Mouse (Mus musculus) hindbrain, embryonic 14.5 days (tissue): ENCODE measurements around the gene Serpinf2. TPM values are rescaled to one million over a fixed set of nuclear protein-coding genes. Genes with fewer than 3 reads are reported as not detected.
A peak's percentile ranks its signal among the peaks of the same experiment; 100 is the strongest.

Source experiments
- ATAC-seq: fragments of 200-750 bp; cut with Nextera tagmentation; 2 replicates; pipeline ENCODE4 v1.8.0; 2017; ENCODE audit warnings: moderate number of reproducible peaks, mild to moderate bottlenecking, moderate TSS enrichment, moderate library complexity; ENCODE audit not compliant: low FRiP score
- DNase-seq: peaks from one replicate; pipeline ENCODE4 v3.0.0-alpha.2; 2015; ENCODE audit warnings: low spot score
- H3K27ac ChIP-seq: fragments of 300-500 bp; sonication (generic); 2 replicates; pipeline ENCODE4 v1.5.1; 2014; ENCODE audit warnings: mild to moderate bottlenecking, moderate library complexity
- H3K27me3 ChIP-seq: fragments of 300-500 bp; sonication (generic); 2 replicates; pipeline ENCODE4 v1.6.1; 2014; ENCODE audit warnings: mild to moderate bottlenecking, low read length, mixed read lengths; ENCODE audit not compliant: control insufficient read depth, insufficient read depth
- H3K36me3 ChIP-seq: fragments of 300-500 bp; sonication (generic); replicated peaks from 2 replicates; pipeline ENCODE4 v1.6.1; 2014; ENCODE audit not compliant: control insufficient read depth, insufficient read depth
- H3K4me1 ChIP-seq: fragments of 300-500 bp; sonication (generic); replicated peaks from 2 replicates; pipeline ENCODE4 v1.6.1; 2014; ENCODE audit warnings: antibody characterized with exemption, low read length, mixed read lengths; ENCODE audit not compliant: control insufficient read depth, insufficient read depth
- H3K4me2 ChIP-seq: fragments of 300-500 bp; sonication (generic); replicated peaks from 2 replicates; pipeline ENCODE4 v1.6.1; 2014; ENCODE audit warnings: mild to moderate bottlenecking, moderate library complexity
- H3K4me3 ChIP-seq: fragments of 300-500 bp; sonication (generic); replicated peaks from 2 replicates; pipeline ENCODE4 v1.5.1; 2014; ENCODE audit warnings: mild to moderate bottlenecking, low read length
- H3K9ac ChIP-seq: fragments of 300-500 bp; sonication (generic); 2 replicates; pipeline ENCODE4 v1.6.1; 2014
- H3K9me3 ChIP-seq: fragments of 300-500 bp; sonication (generic); 2 replicates; pipeline ENCODE4 v1.6.1; 2016; ENCODE audit warnings: low read length; ENCODE audit not compliant: control insufficient read depth
- WGBS: fragments of 180-500 bp; shearing (Covaris S2); extraction: QIAGEN DNeasy Blood & Tissue Kit; methylation state at CpG from one replicate; pipeline ENCODE4 v1.1.7; 2014; 5-methylcytosine and 5-hydroxymethylcytosine counted together
- polyA plus RNA-seq: library from polyadenylated mRNA; unstranded; fragments of >200 nt; fragmentation: Nextera tagmentation; extraction: Ambion mirVana; gene quantifications from 2 replicates; pipeline ENCODE4 v1.2.1, GENCODE M21; 2014

The Serpinf2 gene
- polyA plus RNA-seq, 1 experiment from 2014 or later, result not detected

- ATAC-seq, result no peak; the same call in 1 of the 2 replicates
- 77% methylated on average over 10 of the region's 10 CpGs for WGBS
- H3K4me3 ChIP-seq, result peak overlapping the region; percentile 78
- H3K4me2 ChIP-seq, result peak overlapping the region; percentile 94
- no peaks in the 10 kb centered on the region for H3K27me3 ChIP-seq
- H3K36me3 ChIP-seq, result no peaks in the 10 kb centered on the region; the same call in 1 of the 2 replicates
- H3K9me3 ChIP-seq, result no peaks in the 10 kb centered on the region
- peak overlapping the region; percentile 78 for H3K9ac ChIP-seq
- H3K4me1 ChIP-seq, result peaks cover 19% of the 10 kb centered on the region
- DNase-seq, result no peak
- no peak overlapping the region; the same call in 1 of the 2 replicates for H3K27ac ChIP-seq
These were observed 15.8 kb upstream of the Serpinf2 start for GRCm38 (mm10) chr11:75455041-75455736.

DNA sequence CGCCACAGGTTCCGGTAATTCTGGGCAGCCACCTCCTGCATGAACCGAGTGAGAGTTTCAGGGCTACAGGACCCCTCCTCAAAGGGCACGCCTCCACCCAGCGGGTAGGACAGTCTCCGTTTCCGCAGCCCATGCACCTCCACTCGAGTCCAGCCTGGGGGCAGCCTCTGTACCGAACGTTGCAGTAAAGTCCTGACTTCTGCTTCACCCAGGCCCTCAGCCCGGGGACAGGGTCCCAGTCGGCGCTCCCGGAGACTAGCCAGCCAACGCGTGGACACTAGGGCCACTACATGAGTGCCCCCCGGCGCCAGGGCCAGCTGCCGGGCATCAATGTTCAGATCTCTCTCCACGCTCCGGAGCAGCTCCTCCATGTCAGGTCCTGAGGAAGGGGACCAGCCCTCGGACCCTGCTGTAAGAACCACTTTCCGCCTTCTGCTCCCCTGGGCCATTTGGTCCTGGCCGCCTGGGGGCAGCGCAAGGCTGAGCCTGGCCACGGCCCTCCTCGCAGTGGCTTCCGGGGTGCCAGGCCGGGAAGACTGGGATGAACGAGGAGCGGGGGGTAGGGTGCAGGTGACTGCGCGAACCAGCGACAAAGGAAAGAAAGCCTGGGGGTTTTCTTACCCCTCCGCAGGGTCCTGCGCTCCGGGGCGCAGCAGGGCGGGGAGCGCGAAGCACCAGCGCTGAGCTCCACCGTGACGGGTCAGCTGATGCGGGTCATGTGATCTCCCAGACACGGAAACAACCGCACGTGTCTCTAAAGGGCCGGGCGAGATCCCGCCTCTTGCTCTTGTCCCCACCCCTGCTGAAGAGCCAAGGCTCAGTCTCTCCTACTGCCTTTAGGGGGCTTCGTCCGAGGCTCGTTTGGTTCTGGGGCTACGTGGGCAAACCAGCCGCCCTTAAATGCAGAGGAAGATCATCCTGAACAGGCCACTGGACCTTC lies 14.9 kb upstream of the Serpinf2 start, which contains the start of gene Wdr81:
TSS of gene Wdr81 (minus strand) at position 727 of the 940 bp plus-strand sequence.
- H3K27ac ChIP-seq, result no peak within 1 kb of the TSS; the same call in 1 of the 2 replicates
- 3% methylated on average over 56 of the region's 56 CpGs for WGBS

GRCm38 (mm10) chr11:75452812-75453557 lies 13.6 kb upstream of the Serpinf2 start:
- Histone ChIP-seq H3K9ac (no peak overlapping the region), H3K4me3 (no peak overlapping the region; the same call in 1 of the 2 replicates), H3K4me2 (peak overlapping the region; percentile 94), H3K27ac (no peak overlapping the region), H3K27me3 (no peaks in the 10 kb centered on the region), H3K36me3 (peaks cover 17% of the 10 kb centered on the region), H3K9me3 (no peaks in the 10 kb centered on the region), H3K4me1 (peaks cover 14% of the 10 kb centered on the region)
- WGBS, result 94% methylated on average over 31 of the region's 31 CpGs
- ATAC-seq, result no peak
- no peak for DNase-seq

More for the DNA sequence above, 14.9 kb upstream of the Serpinf2 start, which contains the start of gene Wdr81:
- Histone ChIP-seq H3K4me3 (peak within 1 kb of the TSS; percentile 78), H3K4me2 (peak within 1 kb of the TSS; percentile 94), H3K27me3 (no peaks in the 10 kb centered on the region), H3K9me3 (no peaks in the 10 kb centered on the region), H3K4me1 (peaks cover 14% of the 10 kb centered on the region), H3K9ac (peak within 1 kb of the TSS; percentile 78), H3K36me3 (peaks cover 4% of the 10 kb centered on the region)
- peak; percentile 84 for DNase-seq
- ATAC-seq, result peak; percentile 94

- DNase-seq (no peak), ATAC-seq (no peak)
- no peak overlapping the region for H3K27ac ChIP-seq
- WGBS, result 93% methylated on average over 8 of the region's 8 CpGs
- no peaks in the 10 kb centered on the region for H3K9me3 ChIP-seq
- H3K4me1 ChIP-seq, result peaks cover 14% of the 10 kb centered on the region
- H3K4me2 ChIP-seq, result no peak overlapping the region
- peaks cover 24% of the 10 kb centered on the region for H3K36me3 ChIP-seq
- no peaks in the 10 kb centered on the region for H3K27me3 ChIP-seq
- no peak overlapping the region for H3K9ac ChIP-seq
- H3K4me3 ChIP-seq, result no peak overlapping the region
These were observed 12.7 kb upstream of the Serpinf2 start for GRCm38 (mm10) chr11:75452081-75452480.

DNA sequence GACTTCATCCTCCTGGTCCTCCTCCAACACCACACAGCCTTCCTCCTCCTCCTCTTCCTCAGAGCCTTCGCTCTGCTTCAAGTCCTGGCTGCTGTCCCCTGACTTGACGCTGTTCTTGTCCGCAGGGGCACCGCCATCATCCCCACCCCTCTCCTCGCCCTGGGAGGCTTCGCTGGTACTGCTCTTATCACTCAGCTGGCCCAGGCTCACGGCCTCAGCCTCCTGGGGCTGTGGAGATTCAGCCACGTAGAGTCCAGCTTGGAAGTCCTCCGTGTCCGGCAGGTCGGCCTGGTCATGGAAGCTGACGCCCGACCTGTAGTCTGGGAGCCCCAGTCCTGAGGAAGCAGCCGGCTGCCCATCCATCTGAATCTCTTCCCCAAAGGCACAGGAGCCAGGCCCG lies 11.5 kb upstream of the Serpinf2 start:
- no peak for DNase-seq
- Histone ChIP-seq H3K36me3 (peaks cover 33% of the 10 kb centered on the region), H3K4me2 (no peak overlapping the region), H3K9me3 (no peaks in the 10 kb centered on the region), H3K27me3 (no peaks in the 10 kb centered on the region), H3K4me3 (no peak overlapping the region), H3K9ac (no peak overlapping the region; the same call in 1 of the 2 replicates), H3K4me1 (peaks cover 14% of the 10 kb centered on the region), H3K27ac (no peak overlapping the region)
- 86% methylated on average over 15 of the region's 15 CpGs for WGBS
- no peak for ATAC-seq

DNA sequence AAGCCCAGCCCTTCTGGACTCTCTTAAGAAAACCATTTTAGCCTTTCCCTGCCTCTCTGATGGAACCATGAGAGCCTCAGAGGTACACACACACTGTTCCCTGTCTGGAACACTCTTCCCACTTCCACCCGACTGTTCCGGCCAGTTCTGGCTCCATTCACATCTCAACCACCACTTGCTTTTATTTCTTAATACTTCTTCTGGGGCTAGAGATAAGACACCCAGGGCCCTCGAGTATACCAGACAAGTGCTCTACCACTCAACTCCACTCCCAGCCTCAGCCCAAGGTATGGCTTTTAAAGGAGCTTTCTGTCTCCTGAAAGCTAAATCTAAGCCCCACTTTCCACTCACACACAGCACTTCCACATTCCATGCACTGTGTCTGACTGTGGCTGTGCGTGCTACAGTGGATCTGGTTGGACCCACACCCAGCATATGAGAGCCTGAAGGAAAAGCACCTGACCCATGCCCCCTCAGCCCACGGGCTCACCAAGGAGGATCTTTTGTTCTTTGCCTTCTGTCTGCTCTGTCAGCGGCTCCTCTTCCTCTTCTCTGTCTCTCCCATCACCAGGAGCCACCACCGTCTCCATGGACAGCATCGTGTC lies 11.0 kb upstream of the Serpinf2 start:
- H3K27me3 ChIP-seq, result no peaks in the 10 kb centered on the region
- H3K27ac ChIP-seq, result no peak overlapping the region
- ATAC-seq, result no peak
- H3K9ac ChIP-seq, result no peak overlapping the region
- 88% methylated on average over 8 of the region's 8 CpGs for WGBS
- no peak for DNase-seq
- no peak overlapping the region for H3K4me2 ChIP-seq
- no peaks in the 10 kb centered on the region for H3K9me3 ChIP-seq
- H3K36me3 ChIP-seq, result peaks cover 37% of the 10 kb centered on the region
- H3K4me1 ChIP-seq, result peaks cover 14% of the 10 kb centered on the region
- no peak overlapping the region for H3K4me3 ChIP-seq

GRCm38 (mm10) chr11:75449695-75450094 lies 10.3 kb upstream of the Serpinf2 start:
- H3K9ac ChIP-seq, result no peak overlapping the region
- WGBS, result 81% methylated on average over 7 of the region's 7 CpGs

DNA sequence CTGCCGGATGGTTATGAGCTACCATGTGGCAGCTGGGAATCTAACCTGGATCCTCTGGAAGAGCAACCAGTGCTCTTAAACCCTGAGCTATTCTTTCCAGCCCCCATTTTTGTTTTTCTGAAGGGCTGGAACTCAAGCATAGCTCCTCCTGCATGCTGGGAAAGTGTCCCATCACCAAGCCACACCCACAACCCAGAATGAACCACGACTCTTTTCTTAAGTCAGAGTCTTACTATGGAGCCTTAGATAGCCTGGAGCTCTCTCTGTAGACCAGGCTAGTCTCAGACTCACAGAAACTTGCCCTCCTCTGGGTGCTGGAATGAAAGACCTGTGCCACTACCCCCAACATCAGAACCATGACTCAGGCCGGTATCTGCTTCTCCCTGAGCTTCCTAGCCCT lies 9.2 kb upstream of the Serpinf2 start:
- Histone ChIP-seq H3K9ac (no peak overlapping the region), H3K4me1 (peaks cover 2% of the 10 kb centered on the region), H3K4me2 (no peak overlapping the region), H3K4me3 (no peak overlapping the region), H3K27me3 (no peaks in the 10 kb centered on the region), H3K27ac (no peak overlapping the region), H3K36me3 (peaks cover 43% of the 10 kb centered on the region), H3K9me3 (no peaks in the 10 kb centered on the region)
- WGBS, result 86% methylated on average over 3 of the region's 3 CpGs
- DNase-seq (no peak), ATAC-seq (no peak)

More at GRCm38 (mm10) chr11:75449695-75450094, 10.3 kb upstream of the Serpinf2 start:
- Histone ChIP-seq H3K27me3 (no peaks in the 10 kb centered on the region), H3K9me3 (no peaks in the 10 kb centered on the region), H3K4me2 (no peak overlapping the region), H3K27ac (no peak overlapping the region), H3K36me3 (peaks cover 43% of the 10 kb centered on the region), H3K4me1 (peaks cover 8% of the 10 kb centered on the region), H3K4me3 (no peak overlapping the region)
- DNase-seq, result no peak
- ATAC-seq, result no peak
